Mouse (Mus musculus) liver, embryonic 16.5 days (tissue): ENCODE data around the gene Vezt. TPM values are rescaled to one million over a fixed set of nuclear protein-coding genes. Genes with fewer than 3 reads are reported as not detected.

Experiments used
- ATAC-seq: fragments of 200-750 bp; cut with Nextera tagmentation; 2 replicates; pipeline ENCODE4 v1.8.0; 2017; ENCODE audit warnings: low read depth, mild to moderate bottlenecking, moderate number of reproducible peaks, moderate library complexity
- H3K27ac ChIP-seq: fragments of 300-500 bp; sonication (generic); 2 replicates; pipeline ENCODE4 v1.5.1; 2014; ENCODE audit warnings: mild to moderate bottlenecking, low read length
- H3K27me3 ChIP-seq: fragments of 300-500 bp; sonication (generic); 2 replicates; pipeline ENCODE4 v1.6.1; 2014; ENCODE audit warnings: low read depth, low read length, mixed read lengths; ENCODE audit not compliant: control insufficient read depth, insufficient read depth
- H3K36me3 ChIP-seq: fragments of 300-500 bp; sonication (generic); 2 replicates; pipeline ENCODE4 v1.6.1; 2014; ENCODE audit warnings: mild to moderate bottlenecking; ENCODE audit not compliant: control insufficient read depth, insufficient read depth
- H3K4me1 ChIP-seq: fragments of 300-500 bp; sonication (generic); 2 replicates; pipeline ENCODE4 v1.6.1; 2014; ENCODE audit warnings: low read depth, low read length, mixed read lengths; ENCODE audit not compliant: control insufficient read depth
- H3K4me2 ChIP-seq: fragments of 300-500 bp; sonication (generic); 2 replicates; pipeline ENCODE4 v1.6.1; 2014; ENCODE audit warnings: low read depth, low read length, mixed read lengths
- H3K4me3 ChIP-seq: fragments of 300-500 bp; sonication (generic); 2 replicates; pipeline ENCODE4 v1.5.1; 2014; ENCODE audit warnings: low read depth, mild to moderate bottlenecking, low read length
- H3K9ac ChIP-seq: fragments of 300-500 bp; sonication (generic); 2 replicates; pipeline ENCODE4 v1.6.1; 2014; ENCODE audit warnings: low read depth, low read length
- H3K9me3 ChIP-seq: fragments of 300-500 bp; sonication (generic); replicated peaks from 2 replicates; pipeline ENCODE4 v1.6.1; 2016; ENCODE audit warnings: low read length; ENCODE audit not compliant: control insufficient read depth
- WGBS: fragments of 180-500 bp; shearing (Covaris S2); extraction: QIAGEN DNeasy Blood & Tissue Kit; methylation state at CpG from one replicate; pipeline ENCODE4 v1.1.7; 2014; ENCODE audit not compliant: insufficient replicate concordance; 5-methylcytosine and 5-hydroxymethylcytosine counted together
- polyA plus RNA-seq: library from polyadenylated mRNA; unstranded; fragments of >200 nt; fragmentation: Nextera tagmentation; extraction: Ambion mirVana; gene quantifications from 2 replicates; pipeline ENCODE4 v1.2.1, GENCODE M21; 2015

Vezt gene
- polyA plus RNA-seq, 1 experiment from 2014 or later = 10.4 TPM

- Histone ChIP-seq H3K4me2 (no peak overlapping the region), H3K9ac (no peak overlapping the region), H3K27me3 (no peaks in the 10 kb centered on the region), H3K4me3 (no peak overlapping the region), H3K27ac (no peak overlapping the region), H3K9me3 (no peaks in the 10 kb centered on the region), H3K4me1 (peaks cover 10% of the 10 kb centered on the region), H3K36me3 (no peaks in the 10 kb centered on the region)
- 61% methylated on average over 3 of the region's 3 CpGs for WGBS
- ATAC-seq = no peak
Measured at GRCm38 (mm10) chr10:94066896-94067295, 31.3 kb upstream of the Vezt start.

GRCm38 (mm10) chr10:94062357-94062756 is 26.7 kb upstream of the Vezt start:
- WGBS = 84% methylated on average over 5 of the region's 5 CpGs
- no peak overlapping the region for H3K27ac ChIP-seq
- peaks cover 13% of the 10 kb centered on the region for H3K4me1 ChIP-seq
- H3K36me3 ChIP-seq = no peaks in the 10 kb centered on the region
- no peak overlapping the region for H3K4me3 ChIP-seq
- no peaks in the 10 kb centered on the region for H3K9me3 ChIP-seq
- ATAC-seq = no peak
- H3K9ac ChIP-seq = no peak overlapping the region
- H3K4me2 ChIP-seq = no peak overlapping the region
- no peaks in the 10 kb centered on the region for H3K27me3 ChIP-seq

- Histone ChIP-seq H3K9ac (no peak overlapping the region), H3K36me3 (no peaks in the 10 kb centered on the region), H3K27ac (peak overlapping the region; percentile 26; the same call in 1 of the 2 replicates), H3K4me2 (0 out of 2 replicates have a peak overlapping the region, but pooled peaks have one; percentile 8), H3K4me3 (no peak overlapping the region), H3K27me3 (no peaks in the 10 kb centered on the region), H3K9me3 (no peaks in the 10 kb centered on the region), H3K4me1 (peaks cover 13% of the 10 kb centered on the region)
- peak; percentile 70 for ATAC-seq
- 49% methylated on average over 8 of the region's 8 CpGs for WGBS
Measured at GRCm38 (mm10) chr10:94060190-94060589, 24.6 kb upstream of the Vezt start.

DNA sequence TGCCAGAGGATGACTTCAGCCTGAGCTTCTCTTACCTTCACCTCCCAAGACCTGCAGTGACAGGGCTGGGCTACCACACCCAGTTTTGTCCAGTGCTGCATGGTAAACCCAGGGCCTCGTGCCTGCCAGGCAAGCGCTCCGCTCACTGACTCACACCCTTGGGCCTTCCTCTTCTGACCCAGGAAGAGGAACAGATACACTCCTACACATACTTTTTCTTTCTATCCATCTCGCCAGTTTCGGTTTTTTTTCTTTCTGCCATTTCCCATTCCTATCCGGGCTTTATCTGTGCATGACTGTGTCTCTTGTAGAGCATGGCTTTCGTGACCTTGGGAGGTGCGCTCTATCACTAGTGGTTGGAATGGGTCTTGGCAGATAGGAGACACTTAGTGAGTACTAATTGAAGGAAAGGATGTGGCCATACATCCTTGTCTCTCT is 24.0 kb upstream of the Vezt start:
- H3K4me2 ChIP-seq = no peak overlapping the region
- no peak overlapping the region for H3K9ac ChIP-seq
- no peaks in the 10 kb centered on the region for H3K27me3 ChIP-seq
- ATAC-seq = no peak
- no peaks in the 10 kb centered on the region for H3K36me3 ChIP-seq
- WGBS = 51% methylated on average over 8 of the region's 8 CpGs
- no peak overlapping the region for H3K4me3 ChIP-seq
- H3K9me3 ChIP-seq = no peaks in the 10 kb centered on the region
- H3K4me1 ChIP-seq = peaks cover 13% of the 10 kb centered on the region
- H3K27ac ChIP-seq = peak overlapping the region; percentile 5; the same call in 1 of the 2 replicates

GRCm38 (mm10) chr10:94056487-94056886 is 20.9 kb upstream of the Vezt start:
- ATAC-seq = no peak

GRCm38 (mm10) chr10:94050736-94051135 is 15.1 kb upstream of the Vezt start:
- H3K27ac ChIP-seq = no peak overlapping the region
- no peaks in the 10 kb centered on the region for H3K27me3 ChIP-seq
- peaks cover 4% of the 10 kb centered on the region for H3K36me3 ChIP-seq
- ATAC-seq = no peak
- H3K4me1 ChIP-seq = peaks cover 39% of the 10 kb centered on the region
- no peak overlapping the region for H3K4me3 ChIP-seq
- H3K9me3 ChIP-seq = no peaks in the 10 kb centered on the region
- no peak overlapping the region for H3K4me2 ChIP-seq
- 84% methylated on average over 5 of the region's 5 CpGs for WGBS
- H3K9ac ChIP-seq = no peak overlapping the region

More at GRCm38 (mm10) chr10:94056487-94056886, 20.9 kb upstream of the Vezt start:
- Histone ChIP-seq H3K9me3 (no peaks in the 10 kb centered on the region), H3K27ac (no peak overlapping the region), H3K4me3 (no peak overlapping the region), H3K36me3 (no peaks in the 10 kb centered on the region), H3K4me1 (peaks cover 11% of the 10 kb centered on the region), H3K4me2 (no peak overlapping the region), H3K27me3 (no peaks in the 10 kb centered on the region), H3K9ac (no peak overlapping the region)
- WGBS = 81% methylated on average over 6 of the region's 6 CpGs

DNA sequence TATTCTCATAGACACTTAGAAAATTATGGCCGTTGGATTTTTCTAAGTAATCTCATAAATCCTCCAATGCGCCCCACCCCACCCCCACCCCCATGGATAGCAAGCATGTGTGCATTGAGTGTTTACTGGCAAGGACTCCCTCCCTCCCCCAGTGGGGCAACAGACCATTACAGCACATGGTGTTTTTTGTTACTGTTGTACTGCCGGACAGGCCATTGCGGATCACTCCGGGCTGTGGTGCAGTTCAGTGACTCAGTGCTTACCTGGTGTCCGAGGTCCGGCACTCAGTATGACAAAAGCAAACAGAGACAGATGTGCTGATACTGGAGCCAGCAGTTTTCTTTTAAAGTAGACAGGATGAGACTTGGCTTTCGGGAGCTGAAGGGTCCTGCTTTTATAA is 13.5 kb upstream of the Vezt start:
- H3K9ac ChIP-seq = no peak overlapping the region
- H3K36me3 ChIP-seq = peaks cover 20% of the 10 kb centered on the region
- no peak overlapping the region for H3K4me3 ChIP-seq
- peaks cover 39% of the 10 kb centered on the region for H3K4me1 ChIP-seq
- 54% methylated on average over 8 of the region's 8 CpGs for WGBS
- no peak overlapping the region for H3K4me2 ChIP-seq
- peak overlapping the region; percentile 92 for H3K27ac ChIP-seq
- H3K9me3 ChIP-seq = no peaks in the 10 kb centered on the region
- peak; percentile 51 for ATAC-seq
- H3K27me3 ChIP-seq = no peaks in the 10 kb centered on the region

GRCm38 (mm10) chr10:94047845-94048559 is 12.4 kb upstream of the Vezt start:
- H3K9me3 ChIP-seq = no peaks in the 10 kb centered on the region
- peak overlapping the region; percentile 35 for H3K4me3 ChIP-seq
- peak overlapping the region; percentile 68 for H3K4me2 ChIP-seq
- peak; percentile 95 for ATAC-seq
- H3K27me3 ChIP-seq = no peaks in the 10 kb centered on the region
- peak overlapping the region; percentile 92 for H3K27ac ChIP-seq
- H3K36me3 ChIP-seq = peaks cover 27% of the 10 kb centered on the region
- peak overlapping the region; percentile 59 for H3K9ac ChIP-seq
- WGBS = 14% methylated on average over 10 of the region's 10 CpGs
- peaks cover 39% of the 10 kb centered on the region for H3K4me1 ChIP-seq

- H3K9ac ChIP-seq = 0 out of 2 replicates have a peak overlapping the region, but pooled peaks have one; percentile 14
- peak overlapping the region; percentile 92; the same call in 1 of the 2 replicates for H3K27ac ChIP-seq
Measured at GRCm38 (mm10) chr10:94047024-94047423, 11.4 kb upstream of the Vezt start.

More at GRCm38 (mm10) chr10:94047024-94047423, 11.4 kb upstream of the Vezt start:
- H3K27me3 ChIP-seq = no peaks in the 10 kb centered on the region
- H3K4me2 ChIP-seq = peak overlapping the region; percentile 68; the same call in 1 of the 2 replicates
- ATAC-seq = no peak
- no peaks in the 10 kb centered on the region for H3K9me3 ChIP-seq
- H3K4me3 ChIP-seq = no peak overlapping the region
- WGBS = 46% methylated on average over 1 of the region's 1 CpGs
- peaks cover 39% of the 10 kb centered on the region for H3K4me1 ChIP-seq
- H3K36me3 ChIP-seq = peaks cover 27% of the 10 kb centered on the region
